Mouse (Mus musculus) telencephalon, adult 2 months (tissue): ENCODE results near the gene Ly86.

Experiments used
- DNase-seq: peaks from one replicate; pipeline ENCODE4 v3.0.0-alpha.2; 2011; ENCODE audit warnings: low read depth, low spot score

Gene Ly86

GRCm38 (mm10) chr13:37353016-37353415 is 8.0 kb downstream of the Ly86 start:
- DNase-seq, result no peak

- DNase-seq, result no peak
These were observed 8.9 kb downstream of the Ly86 start for GRCm38 (mm10) chr13:37353868-37354267.

- DNase-seq, result no peak
These were observed 9.4 kb downstream of the Ly86 start for GRCm38 (mm10) chr13:37354432-37354831.

- peak; percentile 73 for DNase-seq
These were observed 10.8 kb downstream of the Ly86 start for GRCm38 (mm10) chr13:37355642-37356331.

GRCm38 (mm10) chr13:37356549-37356948 is 11.5 kb downstream of the Ly86 start:
- no peak for DNase-seq

- no peak for DNase-seq
These were observed 13.1 kb downstream of the Ly86 start for GRCm38 (mm10) chr13:37358112-37358511.

GRCm38 (mm10) chr13:37361249-37361648 is 16.2 kb downstream of the Ly86 start:
- DNase-seq, result no peak

GRCm38 (mm10) chr13:37364351-37364750 is 19.3 kb downstream of the Ly86 start:
- no peak for DNase-seq

GRCm38 (mm10) chr13:37376411-37376810 is 31.4 kb downstream of the Ly86 start:
- DNase-seq, result no peak

GRCm38 (mm10) chr13:37388222-37389202 is 43.5 kb downstream of the Ly86 start:
- DNase-seq, result peak; percentile 55

- peak; percentile 45 for DNase-seq
These were observed 44.3 kb downstream of the Ly86 start for GRCm38 (mm10) chr13:37389296-37389695.

GRCm38 (mm10) chr13:37398791-37399190 is 53.8 kb downstream of the Ly86 start:
- DNase-seq, result no peak

- DNase-seq, result no peak
These were observed 54.3 kb downstream of the Ly86 start for GRCm38 (mm10) chr13:37399340-37399739.

GRCm38 (mm10) chr13:37402421-37402820 is 57.4 kb downstream of the Ly86 start:
- DNase-seq, result no peak

GRCm38 (mm10) chr13:37403708-37404107 is 58.7 kb downstream of the Ly86 start:
- no peak for DNase-seq

GRCm38 (mm10) chr13:37415696-37416095 is 70.7 kb downstream of the Ly86 start:
- DNase-seq, result peak; percentile 86

GRCm38 (mm10) chr13:37423416-37423815 is 78.4 kb downstream of the Ly86 start:
- no peak for DNase-seq

GRCm38 (mm10) chr13:37424904-37425303 is 79.9 kb downstream of the Ly86 start:
- DNase-seq, result peak; percentile 35

- no peak for DNase-seq
These were observed 80.4 kb downstream of the Ly86 start for GRCm38 (mm10) chr13:37425406-37425805.

- no peak for DNase-seq
These were observed 81.7 kb downstream of the Ly86 start for GRCm38 (mm10) chr13:37426578-37427336.

GRCm38 (mm10) chr13:37428496-37428895 is 83.5 kb downstream of the Ly86 start:
- DNase-seq, result no peak
